Mouse (Mus musculus) natural killer cell, adult 2 months (primary cell): ENCODE measurements around the gene Egflam.

ENCODE experiments used
- DNase-seq, 2 experiments: peaks; one replicate each; pipeline ENCODE4 v3.0.0; 2022; ENCODE audit warnings: low spot score in 2 of 2

Gene Egflam

GRCm38 (mm10) chr15:7292854-7293253 lies 105.3 kb downstream of the Egflam start:
- no peak for DNase-seq

DNA sequence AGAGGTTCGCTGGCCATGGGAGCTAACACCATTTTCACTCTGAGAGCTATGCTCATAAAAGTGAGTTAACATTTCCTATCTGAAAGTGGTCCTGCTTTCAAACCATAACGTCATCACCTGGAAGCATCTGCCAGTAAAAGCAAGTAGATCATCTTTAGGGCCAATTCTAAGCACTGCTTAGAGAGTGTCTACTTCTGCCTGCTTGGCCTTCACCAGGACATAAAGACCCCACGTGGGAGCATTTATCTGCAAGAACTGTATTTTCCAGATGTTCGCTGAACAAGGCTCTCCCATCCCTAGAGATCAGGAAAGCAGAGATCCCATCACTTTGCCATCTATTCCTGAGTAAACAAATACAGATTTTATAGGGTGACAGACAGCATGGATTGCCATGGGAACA lies 108.2 kb downstream of the Egflam start:
- no peak for DNase-seq

GRCm38 (mm10) chr15:7289516-7289915 lies 108.7 kb downstream of the Egflam start:
- DNase-seq, result no peak

GRCm38 (mm10) chr15:7288841-7289424 lies 109.3 kb downstream of the Egflam start:
- no peak for DNase-seq

DNA sequence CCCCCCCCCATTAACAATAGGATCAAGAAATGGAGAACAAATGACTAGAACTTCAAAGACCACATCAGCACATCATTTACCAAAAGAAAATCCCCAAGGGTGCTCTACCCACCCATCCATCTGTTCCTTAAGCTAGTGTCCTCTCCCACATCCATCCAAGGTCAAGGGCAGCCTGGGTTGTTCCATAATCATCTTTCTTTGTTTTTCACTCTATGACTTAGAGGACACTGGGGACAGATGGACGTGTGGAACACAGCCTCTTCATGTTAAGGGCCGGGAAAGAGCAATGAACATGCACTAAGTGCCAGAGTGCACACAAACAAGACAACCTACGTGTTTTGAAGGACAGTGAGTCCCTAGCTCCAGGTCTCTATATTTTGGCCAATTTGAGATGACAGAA lies 110.3 kb downstream of the Egflam start:
- DNase-seq, result no peak

DNA sequence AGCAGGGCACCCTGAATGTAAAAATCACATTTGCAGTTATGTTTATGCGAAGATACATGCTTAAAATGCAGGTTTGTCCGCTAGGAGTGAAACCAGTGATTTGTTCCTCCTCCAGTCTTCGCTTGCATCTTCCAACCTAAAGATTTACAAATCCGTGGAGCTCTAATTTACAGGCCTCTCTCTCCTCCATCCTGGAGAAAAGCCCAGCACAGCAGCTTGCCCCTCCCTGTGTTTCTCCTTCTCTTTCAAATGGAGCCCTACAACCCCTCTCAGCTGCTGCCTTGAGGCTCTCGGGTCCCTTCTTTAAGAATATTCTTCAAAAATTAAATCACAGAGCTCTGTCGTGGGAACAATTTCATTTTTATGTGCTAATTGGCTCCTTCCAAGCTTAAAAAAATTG lies 116.6 kb downstream of the Egflam start:
- no peak for DNase-seq

DNA sequence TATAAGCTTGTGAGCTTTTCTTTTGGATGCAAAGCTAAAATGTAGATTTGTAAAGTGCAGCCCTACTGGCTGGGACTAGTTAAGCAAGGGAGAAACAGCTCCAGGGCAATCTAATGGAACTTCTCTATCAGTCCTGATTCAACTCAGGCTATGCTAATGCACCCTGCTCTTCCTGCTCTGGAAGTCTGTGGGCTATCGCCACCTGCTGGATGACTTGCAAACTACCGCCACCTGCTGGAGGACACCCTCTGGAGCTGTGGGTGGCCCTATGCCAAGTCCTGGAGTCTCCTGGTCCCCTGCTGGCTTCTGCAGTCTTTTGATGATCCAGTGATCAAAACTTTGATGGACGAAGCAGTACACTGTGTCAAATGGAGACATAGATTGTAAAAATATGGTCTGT lies 134.4 kb downstream of the Egflam start:
- DNase-seq, result peak in 1 of 2 experiments; percentile 20

DNA sequence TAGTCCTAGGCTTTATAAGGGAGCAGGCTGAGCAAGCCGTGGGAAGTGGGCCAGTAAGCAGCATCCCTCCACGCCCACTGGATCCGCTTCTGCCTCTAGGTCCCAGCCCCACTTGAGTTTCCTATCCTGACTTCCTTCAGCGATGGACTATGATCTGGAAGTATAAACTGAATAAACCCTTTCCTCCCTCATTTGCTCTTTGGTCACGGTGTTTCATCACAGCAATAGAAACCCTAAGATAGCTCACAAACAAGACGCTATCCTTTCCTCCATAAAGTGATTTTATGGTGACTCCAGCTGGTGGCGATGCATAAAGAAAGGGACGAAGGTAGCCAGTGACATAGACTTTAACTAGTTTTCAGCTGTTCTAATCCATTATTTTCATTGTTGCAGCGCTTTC lies 134.9 kb downstream of the Egflam start:
- no peak for DNase-seq

DNA sequence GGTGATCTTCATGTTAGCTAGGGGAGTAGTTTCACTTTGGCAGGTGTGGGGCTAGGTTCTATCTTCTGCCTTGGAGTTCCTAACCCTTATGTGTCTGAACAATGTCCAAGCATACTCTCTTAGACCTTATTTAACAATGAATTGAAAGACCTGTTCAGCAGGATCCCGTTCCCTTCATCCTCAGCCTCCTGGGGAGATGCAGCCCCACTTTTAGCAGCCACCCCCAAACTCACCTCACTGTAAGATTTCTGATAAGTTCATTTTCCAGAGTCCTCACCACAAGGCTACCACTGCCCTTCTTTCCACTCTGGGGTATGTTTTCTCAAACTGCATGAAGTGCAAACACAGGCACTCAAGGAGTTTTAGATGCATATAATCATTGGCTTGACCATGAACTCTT lies 136.8 kb downstream of the Egflam start:
- DNase-seq, result no peak

DNA sequence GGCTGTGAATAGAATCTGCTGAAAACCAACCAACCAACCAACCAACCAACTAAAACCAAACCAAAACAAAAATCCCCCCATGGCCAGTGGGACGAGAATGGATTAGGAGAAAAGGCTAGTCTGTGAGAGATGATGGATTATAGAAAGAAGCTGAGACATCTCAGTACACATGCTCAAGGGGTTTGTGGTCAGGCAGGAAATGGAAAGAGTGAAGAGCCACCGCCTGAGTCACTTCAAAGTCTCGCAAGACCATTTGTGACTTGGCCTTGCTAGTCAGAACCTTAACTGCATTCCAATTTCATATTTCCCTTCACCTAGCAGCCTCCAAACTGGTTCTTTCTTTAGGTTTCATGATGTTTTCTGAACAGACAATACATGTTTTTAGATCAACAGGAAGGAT lies 141.6 kb downstream of the Egflam start:
- no peak for DNase-seq

DNA sequence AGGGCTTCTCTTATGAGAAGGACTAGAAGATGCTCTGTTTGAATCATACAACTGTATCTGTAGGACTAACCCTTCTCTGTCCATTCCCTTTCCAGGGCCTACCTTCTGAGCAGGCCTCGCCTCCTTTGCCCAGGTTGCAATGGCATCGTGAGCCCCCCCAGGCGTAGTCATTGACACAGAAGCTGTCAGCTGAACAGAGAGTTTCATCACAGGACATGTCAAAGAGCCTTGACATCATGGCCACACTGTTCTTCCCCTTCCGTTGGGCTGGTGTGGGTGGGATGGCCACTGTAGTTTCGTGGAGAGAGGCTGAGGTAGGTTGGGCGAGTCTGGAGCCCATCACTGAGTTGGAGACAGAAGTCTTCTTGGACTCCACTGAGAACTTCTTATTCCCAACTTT lies 144.9 kb downstream of the Egflam start:
- DNase-seq, result no peak

DNA sequence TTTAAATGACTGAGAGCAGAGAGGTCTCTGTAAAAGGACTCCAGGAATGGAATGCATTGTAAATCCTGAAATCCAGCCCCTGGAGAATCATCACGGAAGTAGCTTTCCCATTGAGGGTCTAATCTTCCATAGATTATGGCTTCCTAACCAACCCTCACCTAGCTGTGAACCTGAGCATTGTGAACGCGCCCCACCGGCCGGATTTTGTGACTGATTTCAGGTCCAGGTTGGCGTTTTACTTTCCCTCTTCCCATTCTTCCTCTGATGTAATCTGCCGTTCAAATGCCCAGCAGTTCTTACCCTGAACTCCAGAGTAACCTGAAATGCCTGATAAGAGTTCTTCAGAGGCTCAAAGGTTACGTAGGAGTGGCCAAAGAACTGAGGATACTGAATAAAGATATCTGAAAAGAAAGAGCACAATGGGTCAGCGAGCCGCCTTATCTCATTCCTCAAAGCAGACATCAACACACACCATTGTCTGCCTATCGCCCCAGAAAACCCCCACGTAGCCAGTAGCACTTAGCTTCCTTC lies 146.0 kb downstream of the Egflam start:
- DNase-seq, result no peak

DNA sequence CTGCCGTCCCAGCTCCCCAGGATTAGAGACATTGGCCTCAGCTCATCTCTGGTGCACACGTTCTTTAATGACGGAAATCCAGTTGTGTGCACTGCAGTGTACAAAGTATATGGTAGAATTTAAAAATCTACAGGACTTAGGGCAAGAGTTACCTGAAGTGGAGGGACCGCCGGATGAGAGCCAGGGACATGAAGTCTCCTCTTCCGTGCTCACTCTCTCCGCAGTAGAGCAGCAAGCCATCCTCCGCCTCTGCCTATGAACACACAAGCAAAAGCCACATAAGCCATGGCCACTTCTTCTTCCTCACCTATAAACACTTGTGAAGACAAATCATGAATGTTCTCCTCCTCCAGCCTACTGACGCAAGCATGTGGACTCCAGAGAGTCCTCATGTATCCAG lies 147.2 kb downstream of the Egflam start:
- DNase-seq, result no peak

- DNase-seq, result no peak
These were observed 149.0 kb downstream of the Egflam start for GRCm38 (mm10) chr15:7249216-7249615.

DNA sequence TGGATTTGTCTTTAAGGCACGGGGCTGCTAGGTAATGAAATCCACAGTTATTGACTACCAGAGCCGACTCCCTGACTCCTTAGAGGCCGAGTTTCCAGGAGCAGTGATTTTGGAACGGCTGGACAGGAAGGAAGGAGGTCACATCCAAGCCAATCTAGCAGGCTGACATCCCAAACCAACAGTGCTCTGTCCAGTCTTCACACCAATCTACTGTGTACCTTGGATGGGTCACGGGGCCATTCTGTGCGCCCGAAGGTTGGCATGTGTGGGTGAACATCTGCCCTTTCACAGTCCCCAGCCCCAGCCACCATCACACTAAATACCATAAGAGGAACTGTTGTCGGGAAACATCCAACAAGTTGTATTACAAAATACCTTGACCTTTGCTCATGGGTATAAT lies 150.9 kb downstream of the Egflam start:
- DNase-seq, result no peak

DNA sequence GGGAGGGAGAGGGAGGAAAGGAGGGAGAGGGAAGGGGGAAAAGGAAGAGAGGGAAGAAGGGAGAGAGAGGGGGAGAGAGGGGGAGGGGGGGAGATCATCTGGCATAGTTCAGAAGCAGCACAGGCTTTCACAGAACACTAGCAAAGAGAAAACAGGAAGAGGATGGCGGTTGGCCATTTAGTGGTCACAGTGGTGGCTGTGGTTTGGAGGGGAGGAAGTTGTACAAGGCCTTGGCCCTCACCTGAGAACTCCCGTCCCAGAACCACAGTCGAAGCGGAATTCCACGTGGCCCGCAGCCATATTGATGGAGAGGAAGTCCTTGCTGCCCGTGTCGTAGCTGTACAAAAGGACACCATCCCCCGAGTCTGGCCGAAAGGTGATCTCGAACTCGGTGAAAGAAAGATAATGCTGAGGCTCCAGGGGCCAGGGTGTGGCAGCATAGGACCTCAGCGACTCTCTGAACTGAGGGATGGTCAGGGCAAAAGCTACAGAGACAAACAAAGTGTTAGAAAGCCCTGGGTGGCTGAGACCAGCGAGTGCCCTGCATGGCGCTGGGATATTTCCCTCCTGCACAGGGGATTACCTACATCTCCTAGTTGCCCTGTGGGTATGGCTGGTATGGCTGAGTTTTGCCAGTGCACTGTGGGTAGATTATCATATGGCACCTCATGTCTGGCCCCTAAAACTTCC lies 155.9 kb downstream of the Egflam start:
- DNase-seq, result peak in 1 of 2 experiments; percentile 18

GRCm38 (mm10) chr15:7240950-7241349 lies 157.2 kb downstream of the Egflam start:
- no peak for DNase-seq

- DNase-seq, result no peak
These were observed 158.3 kb downstream of the Egflam start for GRCm38 (mm10) chr15:7239904-7240303.

GRCm38 (mm10) chr15:7233393-7234090 lies 164.7 kb downstream of the Egflam start:
- DNase-seq, result no peak

- DNase-seq, result peak; percentile 6 to 67
These were observed 172.0 kb downstream of the Egflam start for GRCm38 (mm10) chr15:7226225-7226624.

- no peak for DNase-seq
These were observed 173.9 kb downstream of the Egflam start for GRCm38 (mm10) chr15:7224151-7224775.

DNA sequence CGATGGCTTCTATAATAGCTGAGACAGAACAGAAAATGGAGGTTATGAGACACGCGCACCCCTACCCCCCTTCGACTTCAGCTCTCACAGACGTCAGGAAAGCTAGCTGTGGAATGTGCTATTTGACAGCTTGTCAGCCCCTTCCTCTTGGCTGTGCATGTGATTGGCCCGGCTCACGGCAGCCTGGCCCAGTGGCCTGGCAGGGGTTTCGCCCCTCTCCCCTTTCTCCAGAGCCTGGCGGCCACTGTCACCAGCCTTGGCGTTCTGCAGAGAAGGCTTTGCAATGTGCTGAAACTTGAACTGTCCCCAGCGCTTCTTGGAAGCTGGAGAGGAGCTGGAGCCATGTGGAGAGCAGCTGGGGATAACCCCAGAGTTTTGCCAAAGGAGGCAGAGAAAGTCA lies 175.4 kb downstream of the Egflam start:
- DNase-seq, result no peak

GRCm38 (mm10) chr15:7217273-7217598 lies 181.0 kb downstream of the Egflam start:
- no peak for DNase-seq
